Mouse (Mus musculus): Measurements from ENCODE around the gene Zfp599. TPM values are rescaled to one million over a fixed set of nuclear protein-coding genes. Genes with fewer than 3 reads are reported as not detected.
A peak's percentile ranks its signal among the peaks of the same experiment; 100 is the strongest.

Gene Zfp599
- total and polyA plus RNA-seq, 3 experiments, result 2.1 to 2.3 (median 2.2) TPM

- Histone ChIP-seq H3K4me2 (ENCODE audit: insufficient read depth, low read depth, poor library complexity, severe bottlenecking) (no peak overlapping the region), H3K36me3 (replicated peaks in 1 of 2; ENCODE audit: control insufficient read depth in 1 of 2, insufficient read depth in 1 of 2, low read length in 1 of 2) (peaks cover 45 to 67% of the 10 kb centered on the region in 2 experiments), H3K4me1 (ENCODE audit: control insufficient read depth in 1 of 2, insufficient read depth in 2 of 2) (no peaks in the 10 kb centered on the region), H3K9me3 (replicated peaks; ENCODE audit: low read length) (peaks cover 63% of the 10 kb centered on the region), H3K27ac (ENCODE audit: insufficient read depth, low read depth) (no peak overlapping the region), H3K4me3 (replicated peaks in 1 of 3; ENCODE audit: low read depth in 2 of 3, low read length in 2 of 3, poor library complexity in 1 of 3) (peak overlapping the region in 1 of 3 experiments; percentile 27), H3K9ac (ENCODE audit: insufficient read depth, low read depth) (no peak overlapping the region), H3K27me3 (replicated peaks) (no peaks in the 10 kb centered on the region), H3K79me2 (replicated peaks; ENCODE audit: control insufficient read depth, extremely low read depth, insufficient read depth, poor library complexity, severe bottlenecking) (no peaks in the 10 kb centered on the region)
- DNase-seq (ENCODE audit: extremely low read depth), result no peak
- dilution Hi-C loops (cut with MboI; ENCODE audit: extremely low pct_ligation_motif_present, extremely low pct_unique_long_range_greater_than_20kb, low sequenced_read_pairs), result no loop called here
- TF ChIP-seq MEF2A (IDR thresholded peaks at IDR 0.05; ENCODE audit: borderline replicate concordance, low read depth, low read length) (no peak), E2F4 (IDR thresholded peaks at IDR 0.05; ENCODE audit: insufficient replicate concordance, low read depth, low read length) (no peak), MAFK (IDR thresholded peaks at IDR 0.05; ENCODE audit: insufficient replicate concordance, low read length) (no peak), ETS1 (conservative IDR thresholded peaks at IDR 0.05; ENCODE audit: low read depth, low read length) (no peak)
- in situ Hi-C loops (cut with MboI; ENCODE audit: low pct_ligation_motif_present, low pct_unique_long_range_greater_than_20kb, low sequenced_read_pairs), result no loop called here
Measured at GRCm38 (mm10) chr9:22278733-22279132, 19.0 kb upstream of the Zfp599 start.

GRCm38 (mm10) chr9:22268886-22269285 is 9.2 kb upstream of the Zfp599 start:
- peaks cover 0 to 11% of the 10 kb centered on the region in 2 experiments; a peak in 2 of 4 replicates for H3K4me1 ChIP-seq (ENCODE audit: control insufficient read depth in 1 of 2, insufficient read depth in 2 of 2)
- H3K9me3 ChIP-seq (replicated peaks; ENCODE audit: low read length), result peaks cover 3% of the 10 kb centered on the region
- H3K79me2 ChIP-seq (replicated peaks; ENCODE audit: control insufficient read depth, extremely low read depth, insufficient read depth, poor library complexity, severe bottlenecking), result no peaks in the 10 kb centered on the region
- H3K4me2 ChIP-seq (ENCODE audit: insufficient read depth, low read depth, poor library complexity, severe bottlenecking), result no peak overlapping the region
- no peaks in the 10 kb centered on the region for H3K27me3 ChIP-seq (replicated peaks)
- H3K9ac ChIP-seq (ENCODE audit: insufficient read depth, low read depth), result no peak overlapping the region
- DNase-seq (ENCODE audit: extremely low read depth), result no peak
- H3K4me3 ChIP-seq (replicated peaks in 1 of 3; ENCODE audit: low read depth in 2 of 3, low read length in 2 of 3, poor library complexity in 1 of 3), result no peak overlapping the region
- no peak overlapping the region for H3K27ac ChIP-seq (ENCODE audit: insufficient read depth, low read depth)
- TF ChIP-seq ZMIZ1 (IDR thresholded peaks at IDR 0.05; ENCODE audit: low read depth, low read length) (no peak), JUND (conservative IDR thresholded peaks at IDR 0.05; ENCODE audit: low read depth, low read length) (no peak), USF1 (IDR thresholded peaks at IDR 0.05; ENCODE audit: low read depth, low read length) (no peak), BHLHE40 (IDR thresholded peaks at IDR 0.05; ENCODE audit: low read depth, low read length) (no peak), UBTF (IDR thresholded peaks at IDR 0.05; ENCODE audit: low read depth, low read length) (no peak), NRF1 (IDR thresholded peaks at IDR 0.05; ENCODE audit: low read depth, low read length) (no peak), CHD1 (IDR thresholded peaks at IDR 0.05; ENCODE audit: low read depth, low read length) (no peak), PAX5 (IDR thresholded peaks at IDR 0.05; ENCODE audit: low read length) (no peak), RAD21 (IDR thresholded peaks at IDR 0.05; ENCODE audit: low read depth, low read length) (no peak), ZKSCAN1 (IDR thresholded peaks at IDR 0.05; ENCODE audit: borderline replicate concordance, low read depth, low read length) (no peak), POLR2A (IDR thresholded peaks at IDR 0.05; ENCODE audit: low read depth, low read length) (no peak)
- H3K36me3 ChIP-seq (replicated peaks in 1 of 2; ENCODE audit: control insufficient read depth in 1 of 2, insufficient read depth in 1 of 2, low read length in 1 of 2), result peaks cover 0 to 2% of the 10 kb centered on the region in 2 experiments
- in situ Hi-C loops (cut with MboI; ENCODE audit: low pct_ligation_motif_present, low pct_unique_long_range_greater_than_20kb, low sequenced_read_pairs) (no loop called here), dilution Hi-C loops (cut with MboI; ENCODE audit: extremely low pct_ligation_motif_present, extremely low pct_unique_long_range_greater_than_20kb, low sequenced_read_pairs) (no loop called here)

Data from CH12.LX (cell line).